Mouse (Mus musculus): ENCODE measurements around the gene Sez6l2.

DNA sequence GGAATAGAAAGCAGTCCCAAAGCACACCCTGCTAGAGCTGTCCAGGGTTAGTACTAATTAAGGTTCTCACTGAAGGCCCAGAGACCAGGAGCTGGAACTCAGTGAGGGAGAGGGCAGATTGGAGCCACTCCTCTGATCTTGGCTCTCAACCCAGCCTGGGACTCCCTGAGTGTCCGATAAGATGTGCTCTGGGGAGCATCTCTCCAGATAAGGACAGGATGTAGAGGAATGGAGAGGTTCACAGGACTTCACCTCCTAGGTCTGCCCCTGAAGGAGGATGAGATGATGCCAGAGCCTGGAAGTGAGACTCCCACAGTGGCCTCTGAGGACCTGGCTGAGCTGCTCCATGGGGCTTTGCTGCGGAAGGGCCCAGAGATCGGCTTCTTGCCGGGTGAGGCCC lies 1.4 kb downstream of the Sez6l2 start:
- TF ChIP-seq TCF12 (IDR thresholded peaks at IDR 0.05; ENCODE audit: insufficient read depth, poor library complexity, severe bottlenecking) (no peak), MYOG (IDR thresholded peaks at IDR 0.05; ENCODE audit: control insufficient read depth in 1 of 3, insufficient read depth in 1 of 3, insufficient read length in 2 of 3, low read depth in 2 of 3) (no peak), POLR2A (IDR thresholded peaks at IDR 0.05; ENCODE audit: insufficient read length, low read depth) (no peak), CEBPB (IDR thresholded peaks at IDR 0.05; ENCODE audit: insufficient read depth, poor library complexity, severe bottlenecking) (no peak), MAX (IDR thresholded peaks at IDR 0.05; ENCODE audit: low read depth) (no peak), MYOD1 (IDR thresholded peaks at IDR 0.05; ENCODE audit: control insufficient read depth in 1 of 3, insufficient read length in 2 of 3, low read depth in 2 of 3) (no peak)
